ENCODE assay signal across 11 mouse cellular contexts in genomic region chr5:86850104-86850503, GRCm38 (mm10). TPM values are rescaled to one million over a fixed set of nuclear protein-coding genes. Genes with fewer than 3 reads are reported as not detected.
DNase-seq lines count a peak whose midpoint lies in the region; ATAC-seq and TF ChIP-seq lines count a peak whose summit lies in the region.
"Had no signal": no experiment of that assay in that cellular context is flagged by ENCODE, and none has a peak within 500 bp of the region (broad histone marks: within the 10 kb centered on the region; RNA-seq: fewer than 3 reads in every experiment).

No protein-coding gene starts in this region.

- H3K36me3 ChIP-seq in liver, adult 2 months (ENCODE audit: control insufficient read depth, insufficient read depth, low read length): no peaks in the 10 kb centered on the region
- no peaks in the 10 kb centered on the region for H3K36me3 ChIP-seq in midbrain, embryonic 10.5 days
- H3K36me3 ChIP-seq: lung, embryonic 15.5 days had no signal

- H3K27ac ChIP-seq in liver, adult 2 months (replicated peaks; ENCODE audit: insufficient read depth, low read depth, low read length): no peak overlapping the region
- H3K27ac ChIP-seq in midbrain, embryonic 10.5 days (replicated peaks): no peak overlapping the region
- H3K27ac ChIP-seq in gastrocnemius, adult 2 months: no peak overlapping the region
- H3K27ac ChIP-seq: lung, embryonic 15.5 days had no signal

- TF ChIP-seq POLR2A in liver, adult 2 months (IDR thresholded peaks at IDR 0.05; ENCODE audit: extremely low read depth, insufficient read depth, low read length): no peak

- H3K4me1 ChIP-seq in liver, adult 2 months (ENCODE audit: control insufficient read depth, insufficient read depth, low read length): no peaks in the 10 kb centered on the region
- H3K4me1 ChIP-seq in midbrain, embryonic 10.5 days: peaks cover 5% of the 10 kb centered on the region; the same call in 1 of the 2 replicates
- H3K4me1 ChIP-seq: lung, embryonic 15.5 days had no signal

- H3K4me3 ChIP-seq in liver, adult 2 months (ENCODE audit: insufficient read depth, low read depth, low read length): no peak overlapping the region
- no peak overlapping the region for H3K4me3 ChIP-seq in midbrain, embryonic 10.5 days
- no peak overlapping the region for H3K4me3 ChIP-seq in gastrocnemius, adult 2 months
- H3K4me3 ChIP-seq: erythroblast, embryonic 14.5 days; lung, embryonic 15.5 days had no signal

- intact Hi-C loops in gastrocnemius, adult 2 months (cut with DNase I): no loop called here

- no peak overlapping the region for H3K9ac ChIP-seq in liver, adult 2 months (ENCODE audit: low read depth, low read length)
- H3K9ac ChIP-seq: lung, embryonic 15.5 days had no signal

- no peaks in the 10 kb centered on the region for H3K79me2 ChIP-seq in liver, adult 2 months (ENCODE audit: control insufficient read depth, insufficient read depth, low read length)

- ATAC-seq in inflammation-experienced regulatory T-cells, adult 6 months: no peak

- H3K27me3 ChIP-seq in liver, adult 2 months (ENCODE audit: control insufficient read depth, insufficient read depth, low read length): no peaks in the 10 kb centered on the region
- no peaks in the 10 kb centered on the region for H3K27me3 ChIP-seq in midbrain, embryonic 10.5 days (ENCODE audit: low read depth, poor library complexity, severe bottlenecking)
- H3K27me3 ChIP-seq: lung, embryonic 15.5 days had no signal

- TF ChIP-seq CTCF in liver, adult 2 months (IDR thresholded peaks at IDR 0.05; ENCODE audit: low read depth, low read length): no peak
- no peak for TF ChIP-seq CTCF in gastrocnemius, adult 2 months (IDR thresholded peaks at IDR 0.05)

- no peaks in the 10 kb centered on the region for H3K9me3 ChIP-seq in midbrain, embryonic 10.5 days (replicated peaks)
- H3K9me3 ChIP-seq: lung, embryonic 15.5 days had no signal

- peak; percentile 9 for DNase-seq in adrenal gland, postnatal 14 days
- no peak for DNase-seq in adrenal gland, adult 8-10 months
- peak; percentile 37 for DNase-seq in liver, adult 2 months (ENCODE audit: extremely low read depth, low read depth, low spot score)
- no peak for DNase-seq in liver
- peak; percentile 8 for DNase-seq in embryo, embryonic 11.5 days (ENCODE audit: low read depth, low spot score)
- peak; percentile 19 for DNase-seq in midbrain, embryonic 10.5 days (ENCODE audit: low spot score)
- no peak for DNase-seq in gastrocnemius, adult 2 months

RNA-seq across cellular contexts. Expression of gene Ythdc1, which starts 46.1 kb away (rescaled TPM):
- total RNA-seq in adrenal gland, postnatal 14 days (2021): 55.5 and 59.3 TPM in 2 replicates
- 10 to 100 TPM; 42.3 to 66.2 (median 49.1) TPM for total RNA-seq in adrenal gland, adult 8-10 months (2022)
- total RNA-seq in liver, adult 2 months (2014; rRNA removed): 21.7 and 22.8 TPM in 2 replicates
- 4.8 and 6.3 TPM in 2 replicates for polyA plus RNA-seq in liver, adult 2 months (2012; rRNA removed)
- polyA plus RNA-seq in midbrain, embryonic 10.5 days (2016; fragmentation: Nextera tagmentation; extraction: Ambion mirVana): 35.5 and 38.5 TPM in 2 replicates
- polyA plus RNA-seq in inflammation-experienced regulatory T-cells, adult 6 months (2017; shearing (Covaris generic)): 10 to 100 TPM; 55.4 to 93.3 (median 82.2) TPM
- total RNA-seq in gastrocnemius, adult 2 months (2021): 10 to 100 TPM; 29.1 to 29.2 TPM

RNA-seq across cellular contexts. Expression of gene Ugt2b34, which starts 56.6 kb away (rescaled TPM):
- total RNA-seq in adrenal gland, postnatal 14 days (2021): 0.68 and 23.5 TPM in 2 replicates
- total RNA-seq in adrenal gland, adult 8-10 months (2022): not detected
- 513 and 673 TPM in 2 replicates for total RNA-seq in liver, adult 2 months (2014; rRNA removed)
- 112 and 117 TPM in 2 replicates for polyA plus RNA-seq in liver, adult 2 months (2012; rRNA removed)
- polyA plus RNA-seq in midbrain, embryonic 10.5 days (2016; fragmentation: Nextera tagmentation; extraction: Ambion mirVana): not detected in 2 replicates
- polyA plus RNA-seq in inflammation-experienced regulatory T-cells, adult 6 months (2017; shearing (Covaris generic)): not detected
- not detected for total RNA-seq in gastrocnemius, adult 2 months (2021)
- polyA plus RNA-seq: C2C12; erythroblast, embryonic 14.5 days had no signal

Comparison
In these comparisons a context has a peak if more than half of its experiments do, and no peak if none do; other contexts are left out.
1. DNase-seq: peak in adrenal gland, postnatal 14 days (single experiment), liver, adult 2 months (single experiment), embryo, embryonic 11.5 days (single experiment) and midbrain, embryonic 10.5 days (single experiment); none in adrenal gland, adult 8-10 months (single experiment), liver (single experiment) and gastrocnemius, adult 2 months (single experiment).
2. RNA of gene Ugt2b34, which starts 56.6 kb away (total RNA-seq): 513 to 673 TPM in liver, adult 2 months; 0.68 to 23.5 TPM in adrenal gland, postnatal 14 days, not detected in adrenal gland, adult 8-10 months and not detected in gastrocnemius, adult 2 months; every median in the first group is over 10 times any median in the second.